8 mouse cellular contexts compared by ENCODE assay signal in genomic region chr14:75833546-75834250, GRCm38 (mm10). TPM values are rescaled to one million over a fixed set of nuclear protein-coding genes. Genes with fewer than 3 reads are reported as not detected.
DNase-seq lines count a peak whose midpoint lies in the region; ATAC-seq and TF ChIP-seq lines count a peak whose summit lies in the region.

No protein-coding gene starts in this region.

- H3K4me2 ChIP-seq in heart, embryonic 13.5 days, result peak overlapping the region; percentile 88
- peak overlapping the region; percentile 98 for H3K4me2 ChIP-seq in kidney, embryonic 16.5 days (replicated peaks; ENCODE audit: low read depth, low read length)

- no peaks in the 10 kb centered on the region for H3K27me3 ChIP-seq in heart, embryonic 13.5 days (replicated peaks)
- no peaks in the 10 kb centered on the region for H3K27me3 ChIP-seq in kidney, embryonic 16.5 days (ENCODE audit: insufficient read depth, low read length)
- no peaks in the 10 kb centered on the region for H3K27me3 ChIP-seq in cerebellum, adult 2 months (ENCODE audit: control insufficient read depth, insufficient read depth, low read length)

- no peaks in the 10 kb centered on the region for H3K9me3 ChIP-seq in heart, embryonic 13.5 days
- no peaks in the 10 kb centered on the region for H3K9me3 ChIP-seq in kidney, embryonic 16.5 days (ENCODE audit: low read length)

- H3K9ac ChIP-seq in heart, embryonic 13.5 days, result peak overlapping the region; percentile 94
- peak overlapping the region; percentile 80 for H3K9ac ChIP-seq in kidney, embryonic 16.5 days (replicated peaks; ENCODE audit: low read length)

- peak; percentile 31 for DNase-seq in thymus, postnatal 0 days (ENCODE audit: low spot score)
- DNase-seq in thymus, postnatal 14 days, result no peak
- peak; percentile 23 for DNase-seq in lung, postnatal 14 days
- peak; percentile 50 for DNase-seq in testis, postnatal 10 days (ENCODE audit: low spot score)
- no peak for DNase-seq in spleen, postnatal 4 days (ENCODE audit: low spot score in 2 of 2)
- DNase-seq in cerebellum, adult 2 months, result no peak

- no peak for TF ChIP-seq CTCF in cerebellum, adult 2 months (IDR thresholded peaks at IDR 0.05; ENCODE audit: borderline replicate concordance, insufficient read depth, low read depth, low read length)

- 9% methylated on average over 12 of the region's 12 CpGs for WGBS in heart, embryonic 13.5 days
- 4% methylated on average over 12 of the region's 12 CpGs for WGBS in kidney, embryonic 16.5 days
- 17% methylated on average over 12 of the region's 12 CpGs for WGBS in cerebellum, adult 2 months

- 0 out of 2 replicates have a peak, but pooled peaks have one; percentile 5 for ATAC-seq in heart, embryonic 13.5 days (ENCODE audit: extremely low read depth, insufficient number of reproducible peaks, low FRiP score, low TSS enrichment)
- peak; percentile 46 for ATAC-seq in kidney, embryonic 16.5 days (ENCODE audit: low FRiP score, low TSS enrichment)

- peak overlapping the region; percentile 57 for H3K4me3 ChIP-seq in heart, embryonic 13.5 days
- peak overlapping the region; percentile 56 for H3K4me3 ChIP-seq in kidney, embryonic 16.5 days (ENCODE audit: low read length)
- H3K4me3 ChIP-seq in cerebellum, adult 2 months (replicated peaks; ENCODE audit: insufficient read depth, low read depth, low read length), result no peak overlapping the region

- peaks cover 54% of the 10 kb centered on the region for H3K4me1 ChIP-seq in heart, embryonic 13.5 days
- peaks cover 42% of the 10 kb centered on the region for H3K4me1 ChIP-seq in kidney, embryonic 16.5 days (ENCODE audit: insufficient read depth, low read length)
- H3K4me1 ChIP-seq in cerebellum, adult 2 months (ENCODE audit: control insufficient read depth, insufficient read depth, low read length), result no peaks in the 10 kb centered on the region; the same call in 1 of the 2 replicates

- no peak for TF ChIP-seq POLR2A in cerebellum, adult 2 months (IDR thresholded peaks at IDR 0.05; ENCODE audit: borderline replicate concordance, insufficient read depth, low read length)

- H3K27ac ChIP-seq in heart, embryonic 13.5 days (replicated peaks), result peak overlapping the region; percentile 100
- H3K27ac ChIP-seq in kidney, embryonic 16.5 days (ENCODE audit: low read length), result peak overlapping the region; percentile 99
- H3K27ac ChIP-seq in cerebellum, adult 2 months (ENCODE audit: insufficient read depth, low read length), result no peak overlapping the region

- no peaks in the 10 kb centered on the region for H3K36me3 ChIP-seq in heart, embryonic 13.5 days
- H3K36me3 ChIP-seq in kidney, embryonic 16.5 days (ENCODE audit: insufficient read depth, low read length), result no peaks in the 10 kb centered on the region

RNA-seq across cellular contexts. Expression of gene Tpt1, which starts 11.2 kb away (rescaled TPM):
- polyA plus RNA-seq in thymus, postnatal 0 days (2015; fragmentation: Nextera tagmentation; extraction: Ambion mirVana), result 1,615 and 1,673 TPM in 2 replicates
- polyA plus RNA-seq in heart, embryonic 13.5 days (2015; fragmentation: Nextera tagmentation; extraction: Ambion mirVana), result 849 and 910 TPM in 2 replicates
- 868 and 911 TPM in 2 replicates for polyA plus RNA-seq in kidney, embryonic 16.5 days (2015; fragmentation: Nextera tagmentation; extraction: Ambion mirVana)
- 698 and 753 TPM in 2 replicates for polyA plus RNA-seq in cerebellum, adult 2 months (2012; rRNA removed)

RNA-seq across cellular contexts. Expression of gene Slc25a30, which starts 46.9 kb away (rescaled TPM):
- 7.4 and 7.7 TPM in 2 replicates for polyA plus RNA-seq in thymus, postnatal 0 days (2015; fragmentation: Nextera tagmentation; extraction: Ambion mirVana)
- polyA plus RNA-seq in heart, embryonic 13.5 days (2015; fragmentation: Nextera tagmentation; extraction: Ambion mirVana), result 4.8 and 5.5 TPM in 2 replicates
- polyA plus RNA-seq in kidney, embryonic 16.5 days (2015; fragmentation: Nextera tagmentation; extraction: Ambion mirVana), result 13.0 and 13.1 TPM in 2 replicates
- polyA plus RNA-seq in cerebellum, adult 2 months (2012; rRNA removed), result 9.9 and 12.2 TPM in 2 replicates

Comparison
In these comparisons a context has a peak if more than half of its experiments do, and no peak if none do; other contexts are left out.
1. DNase-seq: peak in thymus, postnatal 0 days (single experiment), lung, postnatal 14 days (single experiment) and testis, postnatal 10 days (single experiment); none in thymus, postnatal 14 days (single experiment), spleen, postnatal 4 days (0 of 2) and cerebellum, adult 2 months (0 of 2).